21 mouse cellular contexts compared by ENCODE assay signal in genomic region chrX:85768578-85768977, GRCm38 (mm10). TPM values are rescaled to one million over a fixed set of nuclear protein-coding genes. Genes with fewer than 3 reads are reported as not detected.
DNase-seq lines count a peak whose midpoint lies in the region; ATAC-seq and TF ChIP-seq lines count a peak whose summit lies in the region.
"Had no signal": no experiment of that assay in that cellular context is flagged by ENCODE, and none has a peak within 500 bp of the region (broad histone marks: within the 10 kb centered on the region; RNA-seq: fewer than 3 reads in every experiment).

No protein-coding gene starts in this region.

- H3K4me2 ChIP-seq in intestine, embryonic 15.5 days (replicated peaks) = no peak overlapping the region
- no peak overlapping the region for H3K4me2 ChIP-seq in intestine, embryonic 16.5 days (ENCODE audit: low read depth, low read length)
- no peak overlapping the region for H3K4me2 ChIP-seq in intestine, postnatal 0 days (replicated peaks; ENCODE audit: low read depth)
- H3K4me2 ChIP-seq in forebrain, embryonic 11.5 days (ENCODE audit: low read depth, low read length, severe bottlenecking) = no peak overlapping the region

- H3K27ac ChIP-seq in intestine, embryonic 15.5 days = no peak overlapping the region
- H3K27ac ChIP-seq in intestine, embryonic 16.5 days (ENCODE audit: low read length) = no peak overlapping the region
- no peak overlapping the region for H3K27ac ChIP-seq in intestine, postnatal 0 days (ENCODE audit: low read depth, low read length)
- no peak overlapping the region for H3K27ac ChIP-seq in forebrain, embryonic 11.5 days (ENCODE audit: low read depth, low read length)

- H3K9me3 ChIP-seq in intestine, embryonic 15.5 days = no peaks in the 10 kb centered on the region
- no peaks in the 10 kb centered on the region for H3K9me3 ChIP-seq in intestine, embryonic 16.5 days (ENCODE audit: control insufficient read depth, low read length)
- no peaks in the 10 kb centered on the region for H3K9me3 ChIP-seq in intestine, postnatal 0 days (ENCODE audit: control insufficient read depth)
- no peaks in the 10 kb centered on the region for H3K9me3 ChIP-seq in forebrain, embryonic 11.5 days (ENCODE audit: control insufficient read depth, low read length)
- H3K9me3 ChIP-seq: G1E had no signal

- no peaks in the 10 kb centered on the region for H3K36me3 ChIP-seq in intestine, embryonic 15.5 days
- H3K36me3 ChIP-seq in intestine, embryonic 16.5 days (ENCODE audit: control insufficient read depth, insufficient read depth, low read length) = no peaks in the 10 kb centered on the region
- no peaks in the 10 kb centered on the region for H3K36me3 ChIP-seq in intestine, postnatal 0 days (ENCODE audit: control insufficient read depth, insufficient read depth)
- H3K36me3 ChIP-seq in forebrain, embryonic 11.5 days (ENCODE audit: control insufficient read depth, insufficient read depth, low read length) = no peaks in the 10 kb centered on the region

- no peak overlapping the region for H3K4me3 ChIP-seq in intestine, embryonic 15.5 days (replicated peaks)
- H3K4me3 ChIP-seq in intestine, embryonic 16.5 days (ENCODE audit: low read length) = no peak overlapping the region
- no peak overlapping the region for H3K4me3 ChIP-seq in intestine, postnatal 0 days (ENCODE audit: low read depth, low read length)
- H3K4me3 ChIP-seq in forebrain, embryonic 11.5 days (ENCODE audit: low read depth, low read length) = no peak overlapping the region

- no peak overlapping the region for H3K9ac ChIP-seq in intestine, embryonic 15.5 days
- H3K9ac ChIP-seq in intestine, embryonic 16.5 days (ENCODE audit: low read depth, low read length) = no peak overlapping the region
- H3K9ac ChIP-seq in intestine, postnatal 0 days (ENCODE audit: low read depth, low read length) = no peak overlapping the region
- no peak overlapping the region for H3K9ac ChIP-seq in forebrain, embryonic 11.5 days (ENCODE audit: low read length)

- H3K4me1 ChIP-seq in intestine, embryonic 15.5 days (replicated peaks) = no peaks in the 10 kb centered on the region
- no peaks in the 10 kb centered on the region for H3K4me1 ChIP-seq in intestine, embryonic 16.5 days (ENCODE audit: control insufficient read depth, insufficient read depth, low read length)
- no peaks in the 10 kb centered on the region for H3K4me1 ChIP-seq in intestine, postnatal 0 days (replicated peaks; ENCODE audit: control insufficient read depth, insufficient read depth, low read length)
- H3K4me1 ChIP-seq in forebrain, embryonic 11.5 days (replicated peaks; ENCODE audit: control insufficient read depth, insufficient read depth, low read length) = no peaks in the 10 kb centered on the region

- ATAC-seq in intestine, embryonic 15.5 days = peak; percentile 74
- peak; percentile 70 for ATAC-seq in intestine, embryonic 16.5 days
- peak; percentile 13; the same call in 1 of the 2 replicates for ATAC-seq in intestine, postnatal 0 days
- no peak for ATAC-seq in forebrain, embryonic 11.5 days (replicated peaks; ENCODE audit: low FRiP score)
- ATAC-seq: activated CD4-positive, CD25-positive, alpha-beta regulatory T cell, adult 4 months; CD4-positive, CD25-positive, alpha-beta regulatory T cell, adult 4 months; Patski had no signal

- 0 out of 2 replicates have a peak, but pooled peaks have one; percentile 1 for TF ChIP-seq CTCF in intestine, postnatal 0 days (IDR thresholded peaks at IDR 0.05; ENCODE audit: low read depth)

- WGBS in intestine, embryonic 15.5 days = 61% methylated on average over 2 of the region's 2 CpGs
- 59% methylated on average over 2 of the region's 2 CpGs for WGBS in intestine, embryonic 16.5 days
- WGBS in intestine, postnatal 0 days = 39% methylated on average over 2 of the region's 2 CpGs
- WGBS in forebrain, embryonic 11.5 days = 80% methylated on average over 2 of the region's 2 CpGs

- no peaks in the 10 kb centered on the region for H3K27me3 ChIP-seq in intestine, embryonic 15.5 days (replicated peaks)
- H3K27me3 ChIP-seq in intestine, embryonic 16.5 days (replicated peaks; ENCODE audit: control insufficient read depth, insufficient read depth, low read length) = no peaks in the 10 kb centered on the region
- H3K27me3 ChIP-seq in intestine, postnatal 0 days (replicated peaks; ENCODE audit: control insufficient read depth, insufficient read depth, low read length) = no peaks in the 10 kb centered on the region
- no peaks in the 10 kb centered on the region for H3K27me3 ChIP-seq in forebrain, embryonic 11.5 days (ENCODE audit: control insufficient read depth, insufficient read depth, low read length)
- H3K27me3 ChIP-seq: CH12.LX had no signal

- no peak for DNase-seq in heart, adult 11 months
- no peak for DNase-seq in neural tube, embryonic 10.5 days (ENCODE audit: extremely low spot score, low spot score)
- DNase-seq in forebrain, embryonic 11.5 days (ENCODE audit: low spot score) = no peak
- DNase-seq: adrenal gland, adult 2 months; adrenal gland, adult 8-10 months; adrenal gland, postnatal 10 days; adrenal gland, postnatal 14 days; adrenal gland, postnatal 25 days; adrenal gland, postnatal 36 days; B cell, adult 2 months; cerebellum, adult 11 months; cerebellum, adult 11-12 months; cerebellum, adult 18-20 months had no signal

RNA-seq across cellular contexts. Expression of gene Gk, which starts 8.0 kb away (rescaled TPM):
- 24.5 and 25.4 TPM in 2 replicates for polyA plus RNA-seq in intestine, embryonic 15.5 days (2015; fragmentation: Nextera tagmentation; extraction: Ambion mirVana)
- polyA plus RNA-seq in intestine, embryonic 16.5 days (2015; fragmentation: Nextera tagmentation; extraction: Ambion mirVana) = 39.3 and 55.9 TPM in 2 replicates
- 78.9 and 83.3 TPM in 2 replicates for polyA plus RNA-seq in intestine, postnatal 0 days (2015; fragmentation: Nextera tagmentation; extraction: Ambion mirVana)
- polyA plus RNA-seq in forebrain, embryonic 11.5 days (2014; fragmentation: Nextera tagmentation; extraction: Ambion mirVana) = 7.9 and 8.6 TPM in 2 replicates
